Mouse (Mus musculus): ENCODE results near the gene Six2. TPM values are rescaled to one million over a fixed set of nuclear protein-coding genes. Genes with fewer than 3 reads are reported as not detected.

The Six2 gene
- polyA plus RNA-seq (2012; rRNA removed) = 0.21 and 0.47 TPM in 2 replicates

DNA sequence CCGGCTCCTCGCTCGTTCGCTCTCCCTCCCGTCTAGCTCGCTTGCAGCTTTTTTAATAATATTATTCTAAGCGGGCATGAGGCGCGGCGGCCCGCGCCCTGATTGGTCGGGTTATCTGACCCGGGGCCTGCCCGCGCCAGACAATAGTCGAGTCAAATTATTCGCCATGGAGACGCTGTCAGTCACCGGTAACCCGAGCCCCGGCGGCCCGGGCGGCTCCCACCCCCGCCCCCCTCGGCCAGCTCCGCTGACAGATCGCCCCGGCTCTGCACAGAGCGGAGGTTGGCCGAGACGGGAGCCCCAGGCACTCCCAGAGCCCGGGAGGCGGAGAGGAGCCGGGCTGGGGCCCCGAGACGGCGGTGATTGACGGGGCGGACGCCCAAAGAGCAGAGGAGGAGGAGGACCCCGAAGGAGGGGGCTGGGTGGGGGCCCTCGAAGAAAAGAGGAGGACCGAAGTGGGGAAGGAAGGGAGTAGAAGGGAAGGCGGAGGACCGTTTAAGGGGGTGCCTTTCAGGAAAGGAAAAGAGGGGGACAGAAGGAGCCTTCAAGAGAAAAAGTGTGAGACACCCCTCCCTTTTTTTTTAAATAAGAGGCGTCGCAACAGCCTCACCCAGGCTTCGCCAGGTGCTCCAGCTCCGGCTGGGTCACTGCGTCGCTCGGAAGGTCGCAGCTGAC is at the start of gene Six2:
TSS of gene Six2 (minus strand) at position 39 of the 675 bp plus-strand sequence.
- DNase-seq (ENCODE audit: low spot score) = peak; percentile 30

DNA sequence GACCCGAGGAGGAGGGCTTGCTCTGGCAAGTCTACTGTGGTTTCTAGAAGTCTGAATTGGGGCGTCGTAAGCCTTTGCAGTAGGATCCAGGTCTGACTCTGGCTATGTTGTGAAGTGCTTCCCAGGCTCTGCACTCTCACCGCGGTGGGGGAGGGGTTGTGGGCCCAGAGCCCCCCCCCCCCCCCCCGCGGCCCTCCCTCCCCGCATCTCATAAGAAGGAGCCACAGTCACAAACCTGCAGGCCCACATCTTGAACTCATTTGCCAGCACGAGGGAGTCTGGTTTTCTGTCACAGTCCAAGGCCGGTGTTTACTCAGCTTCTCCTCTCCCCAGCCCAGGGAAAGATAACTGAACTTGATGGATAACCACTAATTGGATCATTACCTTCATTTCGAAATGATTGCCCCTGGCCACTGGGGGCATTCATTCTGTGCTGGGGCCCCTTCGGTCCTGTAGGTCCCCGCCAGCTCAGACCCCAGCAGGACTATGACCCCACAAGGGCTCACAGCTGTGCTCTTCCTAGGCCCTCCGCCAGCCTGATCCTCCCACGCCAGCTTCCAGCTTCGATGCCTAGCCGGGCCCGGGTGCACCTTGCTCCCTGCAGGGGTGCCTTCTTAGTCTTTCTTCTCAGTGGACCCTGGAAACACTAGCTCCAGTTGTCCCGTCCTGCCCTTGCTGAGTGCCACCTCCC is 49.2 kb upstream of the Six2 start:
- DNase-seq (ENCODE audit: low spot score) = no peak

DNA sequence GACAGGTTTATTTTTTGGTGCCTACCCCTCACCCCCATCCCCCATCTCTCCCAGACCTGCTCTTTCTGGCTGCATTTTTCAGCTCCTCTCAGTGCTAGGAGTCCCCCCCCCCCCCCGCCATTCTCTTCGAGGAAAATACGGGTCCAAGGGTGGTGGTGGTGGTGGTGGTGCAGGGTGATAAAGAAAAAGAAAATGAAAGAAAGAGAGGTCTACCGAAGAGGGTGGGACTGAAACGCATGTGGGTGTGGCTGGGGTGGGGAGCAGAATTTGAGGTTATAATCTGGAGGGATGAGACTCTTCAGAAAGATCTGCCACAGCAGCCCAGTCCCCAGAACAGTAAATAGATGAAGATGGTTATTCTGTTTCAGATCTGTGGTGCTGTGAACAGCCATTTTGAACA is 43.3 kb upstream of the Six2 start:
- DNase-seq (ENCODE audit: low spot score) = no peak

DNA sequence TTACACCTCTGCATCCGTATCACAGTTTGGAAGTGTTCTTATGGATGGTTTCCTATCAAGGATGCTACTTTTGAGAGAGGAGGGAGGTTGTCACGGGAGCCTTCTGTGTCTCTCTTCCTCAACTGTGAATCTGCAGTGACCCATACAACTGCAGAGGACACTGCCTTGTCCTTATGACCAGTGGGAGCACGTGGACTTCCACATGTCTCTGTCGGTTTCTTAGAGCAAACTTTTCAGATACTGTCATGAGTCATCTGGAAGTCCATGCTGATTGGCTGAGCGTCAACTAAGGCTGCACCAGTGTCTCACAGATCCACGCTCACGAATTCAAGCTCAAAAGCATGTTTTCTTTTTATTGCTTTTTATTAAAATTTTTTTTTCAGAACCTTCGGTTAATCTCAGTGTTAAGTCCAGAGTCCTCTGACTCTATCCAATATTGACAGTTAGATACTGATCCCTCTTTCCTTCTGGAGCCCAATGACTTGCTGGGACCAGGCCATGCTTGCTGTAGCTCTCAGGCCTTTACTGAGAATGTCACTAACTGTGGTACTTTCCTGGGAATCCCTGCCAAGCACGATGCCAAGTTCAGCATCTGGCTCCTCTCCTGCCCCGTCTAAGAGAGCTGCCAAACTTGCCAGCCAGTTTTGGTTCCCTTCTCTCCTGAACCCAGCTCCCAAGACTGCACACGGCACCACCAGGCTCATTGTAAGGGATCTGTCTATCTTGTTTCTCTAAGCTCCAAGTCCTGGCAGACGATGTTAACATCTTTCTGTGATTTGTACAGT is 42.3 kb upstream of the Six2 start:
- DNase-seq (ENCODE audit: low spot score) = no peak

DNA sequence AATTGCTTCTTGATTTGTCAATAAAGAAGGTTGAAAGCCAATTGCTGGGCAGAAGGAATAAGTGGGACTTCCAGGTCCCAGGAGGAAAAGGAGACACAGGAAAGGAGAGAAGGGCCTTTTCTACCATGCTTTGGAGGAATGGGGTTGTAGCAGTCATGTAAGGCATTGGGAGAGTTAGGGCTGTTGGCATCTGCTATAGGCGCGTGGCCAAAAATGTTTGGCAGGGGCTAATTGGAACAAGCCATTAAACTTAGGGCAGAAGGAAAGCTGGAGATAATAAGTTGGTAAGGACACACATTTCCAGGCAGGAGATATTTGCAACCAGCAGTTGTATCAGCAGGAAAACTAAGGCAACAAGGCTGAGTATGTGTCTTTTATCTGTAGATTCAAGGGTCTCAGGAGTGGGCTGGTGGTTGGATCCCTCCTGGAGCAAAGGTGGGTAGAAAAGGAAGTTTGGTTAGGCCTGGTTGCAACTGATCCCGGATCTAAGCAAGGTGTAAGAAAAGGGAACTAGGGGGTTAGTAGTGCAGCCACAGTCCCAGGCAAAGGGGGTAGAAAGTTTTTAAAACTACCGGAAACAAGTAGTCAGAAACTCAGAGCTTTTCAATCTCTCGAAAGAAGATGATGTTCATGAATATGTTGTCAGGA is 40.1 kb upstream of the Six2 start:
- DNase-seq (ENCODE audit: low spot score) = no peak

DNA sequence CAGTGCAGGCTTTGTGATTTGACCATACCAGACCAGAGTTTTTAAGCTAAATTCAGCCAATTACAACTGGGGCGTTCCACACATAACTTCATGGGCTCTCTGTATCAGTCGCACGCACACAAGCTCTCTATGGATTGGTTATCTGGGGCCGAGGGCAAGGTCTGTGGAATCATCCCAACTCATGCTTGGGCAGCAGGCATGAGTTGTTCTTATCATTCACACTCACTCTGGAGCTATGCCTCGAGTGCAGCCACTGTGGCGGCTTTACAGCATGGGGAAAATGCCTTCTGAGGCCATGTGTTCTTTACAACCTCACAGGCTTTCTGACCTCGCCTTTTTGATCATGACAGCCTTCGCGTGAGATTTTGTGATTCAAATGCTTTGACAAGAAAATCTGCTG is 37.9 kb upstream of the Six2 start:
- DNase-seq (ENCODE audit: low spot score) = no peak

DNA sequence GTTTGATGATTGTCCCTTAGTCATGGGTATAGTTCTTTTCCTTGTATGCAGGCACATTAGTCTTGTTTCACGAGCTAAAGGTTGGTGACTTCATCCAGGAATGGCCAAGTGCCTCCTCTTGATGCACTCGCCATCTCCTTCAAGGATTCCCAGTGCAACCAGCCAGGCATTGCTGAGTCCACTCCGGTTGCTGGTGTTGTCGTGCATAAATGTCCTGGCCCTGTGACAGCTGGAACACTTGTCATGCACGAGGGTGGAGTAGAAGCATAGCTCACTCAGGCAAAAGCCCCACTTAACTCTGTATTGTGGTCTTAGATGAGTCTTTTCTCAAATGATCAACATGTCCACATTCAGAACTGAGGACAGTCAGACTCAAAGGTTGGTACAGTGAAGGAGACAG is 35.1 kb upstream of the Six2 start:
- DNase-seq (ENCODE audit: low spot score) = no peak

DNA sequence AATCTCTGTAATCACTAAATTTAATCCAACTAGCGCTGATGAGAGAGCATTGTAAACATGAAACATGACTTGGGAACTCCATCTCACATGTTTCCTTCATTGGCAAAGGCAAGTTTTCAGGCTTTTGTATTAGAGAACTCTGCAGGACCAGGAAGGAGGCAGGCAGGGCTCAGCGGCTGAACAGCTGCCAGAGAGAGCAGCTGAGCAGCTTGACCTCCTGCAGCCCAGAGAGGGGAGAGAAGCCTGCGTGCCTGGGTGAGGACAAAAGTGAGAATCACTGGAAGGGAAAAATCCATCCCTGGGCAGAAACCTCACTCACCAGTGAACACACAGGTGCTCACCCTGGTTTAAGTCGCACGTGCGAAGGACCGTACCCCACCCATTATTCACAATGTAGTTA is 29.2 kb upstream of the Six2 start:
- DNase-seq (ENCODE audit: low spot score) = no peak

DNA sequence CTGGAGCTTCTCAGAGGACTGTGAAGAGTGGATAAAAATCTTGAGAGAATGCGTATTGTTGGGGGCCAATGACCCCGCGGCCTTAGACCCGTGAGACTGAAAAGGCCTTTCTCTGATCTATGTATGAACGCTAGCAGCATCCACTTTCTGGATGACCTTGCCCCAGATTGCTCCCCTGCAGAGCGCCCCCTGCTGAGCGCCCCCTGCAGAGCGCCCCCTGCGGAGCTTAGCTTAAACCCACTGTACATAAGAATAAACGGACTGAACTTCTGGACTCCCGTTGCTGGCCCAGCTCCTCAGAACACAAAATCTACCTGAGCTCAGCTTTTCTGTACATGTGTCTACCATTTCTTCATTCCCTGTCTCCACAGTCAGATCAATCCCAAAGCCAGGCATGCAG is 27.7 kb upstream of the Six2 start:
- DNase-seq (ENCODE audit: low spot score) = no peak

DNA sequence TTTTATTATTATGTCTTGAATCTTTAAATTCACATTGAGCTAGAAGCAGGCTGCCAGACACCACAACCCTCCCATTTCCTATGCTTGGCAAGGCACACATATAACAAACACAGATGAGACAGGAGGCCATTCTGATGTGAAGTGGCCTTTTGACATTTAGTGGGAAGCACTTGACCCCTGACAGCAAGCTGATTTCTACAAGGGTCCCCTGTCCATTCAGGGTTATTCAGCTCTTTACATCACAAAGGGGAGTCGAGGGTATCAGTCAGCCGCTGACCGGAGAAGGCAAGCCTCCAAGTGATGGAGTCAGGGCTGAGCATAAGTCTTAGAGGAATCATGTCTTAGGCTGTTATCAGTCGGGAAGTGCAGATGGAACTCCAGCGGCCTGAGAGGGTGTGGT is 26.3 kb upstream of the Six2 start:
- no peak for DNase-seq (ENCODE audit: low spot score)

DNA sequence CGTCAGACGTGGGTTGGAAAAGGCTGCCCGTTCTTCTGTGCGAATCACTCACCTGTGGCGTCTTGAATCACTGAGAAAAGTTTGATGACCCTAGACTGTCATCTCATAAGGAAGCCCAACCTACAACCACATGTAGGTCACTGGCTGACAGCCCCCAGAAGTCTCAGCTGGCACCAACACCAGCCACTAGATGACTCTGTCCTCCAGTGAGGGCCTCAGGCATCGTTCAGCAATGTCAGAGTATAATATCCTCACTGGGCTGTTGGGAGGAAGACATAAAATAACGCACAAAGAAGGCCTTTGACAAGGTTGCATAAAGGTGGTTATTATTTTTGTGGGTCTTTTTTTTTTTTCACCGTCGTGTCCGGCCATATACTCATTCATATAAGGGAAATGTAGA is 24.8 kb upstream of the Six2 start:
- no peak for DNase-seq (ENCODE audit: low spot score)

DNA sequence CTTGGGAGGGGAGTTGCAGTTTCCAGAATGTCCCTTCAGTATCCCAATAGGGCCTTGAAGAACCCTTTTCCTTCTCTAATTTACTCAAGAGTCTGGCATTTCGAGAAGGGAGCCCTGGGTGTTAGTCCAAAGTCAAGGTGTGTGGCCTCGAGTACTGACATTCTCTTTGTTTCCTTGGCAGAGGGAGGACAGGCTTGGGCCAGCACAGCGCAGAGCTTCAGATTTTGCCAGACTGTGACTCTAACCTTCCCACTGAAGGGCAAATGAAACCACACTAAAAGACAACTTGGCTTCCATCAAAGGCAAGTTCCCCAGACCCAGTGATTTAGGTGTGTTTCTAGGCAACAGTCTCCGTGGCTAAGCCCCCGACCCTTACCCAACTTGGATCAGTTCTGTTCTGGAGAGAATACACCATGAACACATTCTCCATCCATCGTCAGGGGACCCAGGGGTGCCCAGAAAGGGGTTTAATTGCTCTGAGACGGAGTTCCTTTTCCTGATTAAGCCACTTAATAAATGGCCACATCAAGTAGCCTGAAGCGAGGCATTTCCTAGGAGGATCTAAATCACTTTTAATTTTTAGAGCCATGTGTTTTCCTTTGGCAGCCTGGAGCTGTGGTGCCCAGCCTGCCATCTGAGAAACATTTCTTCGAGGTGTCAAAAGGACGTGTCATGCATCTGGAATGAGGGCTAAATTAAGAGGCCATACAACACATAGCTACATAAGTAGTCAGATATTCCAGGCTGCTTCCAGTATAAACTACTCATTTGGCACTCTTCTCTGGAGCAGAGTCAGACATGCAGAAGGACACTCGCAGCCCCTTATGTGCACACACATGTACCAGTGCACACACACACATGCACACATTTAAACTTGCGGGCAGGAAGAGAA is 16.5 kb upstream of the Six2 start:
- DNase-seq (ENCODE audit: low spot score) = no peak

DNA sequence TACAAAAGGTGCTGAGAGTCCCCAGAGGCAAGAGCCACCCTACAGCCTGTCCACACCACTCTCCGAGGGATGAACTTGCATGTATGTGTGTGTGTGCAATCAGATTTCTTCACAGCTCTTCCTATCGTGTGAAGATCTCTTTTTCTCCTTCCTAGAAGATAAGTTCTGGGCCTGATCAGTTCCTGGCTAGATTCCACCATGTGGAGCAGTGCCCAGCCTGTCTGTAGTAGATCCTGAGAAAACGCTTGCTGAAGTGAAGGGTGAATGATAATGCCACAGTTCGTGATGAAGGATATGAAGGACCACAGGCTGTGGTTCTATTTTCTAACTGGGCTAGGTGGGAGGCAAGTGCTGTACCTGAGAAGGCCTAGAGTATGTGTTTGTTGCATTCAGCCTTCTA is 12.0 kb upstream of the Six2 start:
- no peak for DNase-seq (ENCODE audit: low spot score)

DNA sequence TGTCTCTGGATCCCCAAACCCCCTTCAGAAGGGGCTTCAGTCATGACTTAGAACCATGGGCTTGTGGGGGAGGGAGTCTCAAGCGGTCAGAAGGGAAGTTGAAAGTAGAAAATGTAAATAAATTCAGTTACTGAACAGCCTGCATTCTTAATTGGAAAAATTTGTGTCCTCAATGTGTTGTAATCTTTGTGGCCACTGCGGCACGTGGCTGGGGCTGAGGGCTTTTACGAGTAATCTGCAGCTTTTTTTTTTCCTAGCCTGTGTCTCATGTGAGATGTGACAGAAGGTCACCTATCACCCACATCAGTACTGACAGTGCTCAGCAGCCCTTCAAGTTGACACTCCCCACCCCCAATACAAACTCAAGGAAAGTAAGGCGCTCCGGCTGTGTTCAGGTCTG is 10.6 kb upstream of the Six2 start:
- DNase-seq (ENCODE audit: low spot score) = no peak

DNA sequence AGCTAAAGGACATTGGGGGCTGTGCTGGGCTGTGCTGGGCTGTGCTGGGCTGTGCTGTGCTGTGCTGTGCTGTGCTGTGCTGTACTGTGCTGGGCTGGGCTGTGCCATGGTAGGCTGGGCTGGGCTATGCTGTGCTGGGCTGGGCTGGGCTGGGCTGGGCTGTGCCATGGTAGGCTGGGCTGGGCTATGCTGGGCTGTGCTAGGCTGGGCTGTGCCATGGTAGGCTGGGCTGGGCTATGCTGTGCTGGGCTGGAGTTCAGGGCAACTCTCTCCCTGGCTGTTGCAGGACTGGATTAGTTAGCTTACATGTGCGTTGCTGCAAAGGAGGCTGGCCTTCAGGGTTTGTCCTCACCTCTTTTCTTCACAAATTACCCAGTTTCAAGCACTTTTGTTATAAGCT is 9.9 kb upstream of the Six2 start:
- DNase-seq (ENCODE audit: low spot score) = no peak

DNA sequence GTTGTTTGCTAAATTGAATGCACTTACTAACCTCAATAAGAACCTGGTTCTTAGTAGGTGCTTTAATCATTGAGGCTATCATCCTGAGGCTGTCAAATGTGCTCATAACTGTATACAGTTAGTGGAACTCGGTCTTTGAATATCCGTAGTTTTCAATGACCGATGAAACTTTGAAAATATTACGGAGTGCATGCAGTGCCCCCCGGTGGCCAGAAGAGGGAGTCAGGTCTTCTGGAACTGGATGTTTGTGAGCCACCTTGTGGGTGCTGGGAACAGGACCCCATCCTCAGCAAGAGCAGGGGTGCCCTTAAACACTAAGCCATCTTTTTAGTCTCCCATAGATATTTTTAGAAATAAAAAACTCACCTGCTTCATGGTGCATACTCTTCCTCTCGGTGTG is 6.4 kb upstream of the Six2 start:
- no peak for DNase-seq (ENCODE audit: low spot score)

DNA sequence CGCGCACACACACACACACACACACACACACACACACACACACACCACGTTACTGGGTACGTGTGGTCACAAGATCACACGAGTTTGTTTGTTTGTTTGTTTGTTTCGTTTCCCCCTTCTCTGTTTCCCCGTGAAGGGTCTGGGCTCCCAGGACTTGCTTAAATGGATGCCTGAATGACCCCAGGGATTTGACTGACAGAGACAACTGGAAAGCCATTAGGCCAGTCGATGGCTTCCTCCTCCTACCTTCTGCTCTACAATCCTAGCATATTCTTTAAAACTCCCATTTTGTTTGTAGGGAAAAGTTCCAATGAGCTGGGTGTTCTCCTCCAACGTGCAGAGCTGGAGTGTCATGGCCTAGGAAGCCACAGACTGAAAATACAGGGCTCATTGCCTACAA is 5.0 kb upstream of the Six2 start:
- no peak for DNase-seq (ENCODE audit: low spot score)

DNA sequence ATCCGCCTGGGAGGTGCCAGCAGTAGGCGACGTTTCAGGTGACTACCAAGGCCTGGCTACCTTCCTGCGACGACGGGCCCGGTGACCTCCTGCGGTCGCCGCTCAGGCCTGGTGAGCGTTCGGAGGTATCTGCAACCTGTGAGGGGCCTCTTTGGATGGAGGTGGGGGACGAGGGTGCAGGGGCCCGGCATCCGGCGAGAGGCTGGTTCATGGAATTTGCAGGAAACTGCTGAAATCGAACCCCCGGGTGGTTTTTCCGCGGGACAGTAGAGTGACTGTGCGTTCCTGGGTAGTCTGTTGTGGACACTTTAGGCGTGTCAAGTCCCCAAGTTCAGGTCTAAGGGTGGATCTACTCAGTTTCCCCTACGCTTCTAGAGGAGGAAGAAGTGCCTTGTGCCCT is 4.5 kb upstream of the Six2 start:
- DNase-seq (ENCODE audit: low spot score) = no peak

DNA sequence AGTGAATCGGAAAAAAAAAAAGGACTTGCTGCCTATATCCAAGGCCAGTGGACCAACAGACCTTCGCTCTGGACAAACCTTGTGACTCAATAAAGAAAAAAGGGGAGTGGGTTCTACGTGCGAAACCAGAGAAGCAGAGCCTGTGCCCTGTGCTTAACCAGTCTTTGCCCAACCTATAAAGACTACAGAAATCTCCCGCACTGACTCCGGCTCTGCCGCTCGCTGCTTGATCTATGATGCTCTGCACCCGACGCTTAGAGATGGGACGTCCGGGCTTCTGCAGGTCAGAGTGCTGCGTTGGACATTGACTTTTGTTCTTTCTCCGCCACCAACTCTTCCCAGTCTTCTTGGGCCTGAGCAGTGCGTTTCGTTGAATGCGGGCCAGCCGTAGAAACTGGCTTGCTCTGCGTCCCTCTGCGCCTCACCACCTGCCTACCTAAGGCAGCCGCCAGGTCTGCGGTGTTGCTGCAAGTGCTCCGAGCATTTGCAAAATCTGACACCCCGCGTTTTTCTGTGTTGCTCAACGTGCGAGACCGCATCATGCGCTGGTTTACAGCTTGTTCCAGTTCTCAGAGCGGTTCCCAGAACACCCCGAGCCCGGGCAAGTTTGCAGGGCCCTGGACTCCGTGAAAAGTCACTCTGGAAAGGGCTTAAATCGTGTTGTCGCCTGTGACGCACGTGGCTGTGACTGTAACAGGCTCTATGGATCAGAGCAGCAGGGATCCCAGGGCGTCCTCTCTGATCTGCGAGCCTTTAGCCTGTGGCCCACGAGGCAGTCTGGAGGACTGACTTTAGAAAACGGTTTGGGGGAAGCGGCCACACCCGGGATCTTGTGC is 3.8 kb upstream of the Six2 start:
- no peak for DNase-seq (ENCODE audit: low spot score)

DNA sequence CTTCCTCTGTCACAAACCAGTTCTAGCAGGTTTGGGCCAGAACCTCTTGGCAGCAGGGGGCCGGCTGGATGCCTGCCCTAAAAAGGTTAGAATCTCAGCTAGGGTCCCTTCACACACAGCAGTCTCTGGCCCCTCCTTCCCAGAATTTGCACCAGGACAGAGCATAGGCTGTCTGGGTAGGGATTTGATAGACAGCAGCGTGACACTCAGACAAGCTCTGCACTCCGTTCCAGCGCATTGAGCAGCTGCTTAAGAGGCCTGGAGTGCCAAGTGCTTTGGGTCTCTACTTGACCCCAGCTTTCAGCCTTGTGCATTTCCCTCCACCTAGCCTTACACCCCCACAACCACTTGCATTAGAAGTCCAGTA is 2.9 kb upstream of the Six2 start:
- no peak for DNase-seq (ENCODE audit: low spot score)
